Mouse (Mus musculus) thymus, adult 18-20 months (tissue): ENCODE results near the gene Gucd1.
"Not testable (repeated sequence)": the region's sequence is repeated elsewhere in the genome, so short reads cannot be mapped to it uniquely, and the experiment has no call there.

Experiments
- DNase-seq, 2 experiments: peaks; one replicate each; pipeline ENCODE4 v3.0.0; 2022; ENCODE audit warnings: mixed read lengths in 2 of 2

Gucd1 gene

DNA sequence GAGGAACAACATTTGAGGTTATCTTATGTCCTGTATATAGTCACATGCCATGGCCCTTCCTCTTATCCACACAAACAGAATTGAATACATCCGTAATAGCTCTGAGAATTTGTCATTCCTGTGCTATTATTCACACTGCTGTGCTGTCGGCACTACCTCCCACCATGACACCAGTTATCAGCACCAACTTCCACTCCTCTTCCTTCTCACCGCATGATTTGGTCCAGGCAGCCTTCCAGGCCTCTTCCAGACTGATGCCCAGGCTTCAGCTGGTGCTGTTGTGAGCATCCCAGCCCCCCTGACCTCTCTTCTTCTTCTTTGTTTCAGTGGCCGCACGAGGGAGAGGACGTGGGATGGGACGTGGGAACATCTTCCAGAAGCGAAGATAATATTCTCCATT, 17.2 kb upstream of the Gucd1 start:
- DNase-seq = no peak

DNA sequence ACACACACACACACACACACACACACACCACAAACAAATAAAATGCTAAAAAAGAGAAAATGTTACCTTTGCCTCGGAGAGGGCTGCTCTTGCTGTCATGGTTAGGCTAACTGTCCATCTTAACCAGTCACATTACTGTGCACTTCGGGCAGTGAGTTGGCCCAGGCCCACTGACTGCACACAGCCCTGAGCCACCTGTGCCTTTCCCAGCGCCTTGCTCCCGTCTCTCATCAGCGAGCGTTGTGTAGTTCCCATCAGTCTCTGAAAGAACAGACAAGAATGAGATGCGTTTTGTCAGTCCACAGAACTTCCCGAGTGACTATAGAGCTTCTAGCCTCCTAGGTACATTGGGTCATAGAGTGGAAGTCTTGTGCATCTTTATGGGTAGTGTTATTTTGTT, 16.4 kb upstream of the Gucd1 start:
- DNase-seq = no peak

DNA sequence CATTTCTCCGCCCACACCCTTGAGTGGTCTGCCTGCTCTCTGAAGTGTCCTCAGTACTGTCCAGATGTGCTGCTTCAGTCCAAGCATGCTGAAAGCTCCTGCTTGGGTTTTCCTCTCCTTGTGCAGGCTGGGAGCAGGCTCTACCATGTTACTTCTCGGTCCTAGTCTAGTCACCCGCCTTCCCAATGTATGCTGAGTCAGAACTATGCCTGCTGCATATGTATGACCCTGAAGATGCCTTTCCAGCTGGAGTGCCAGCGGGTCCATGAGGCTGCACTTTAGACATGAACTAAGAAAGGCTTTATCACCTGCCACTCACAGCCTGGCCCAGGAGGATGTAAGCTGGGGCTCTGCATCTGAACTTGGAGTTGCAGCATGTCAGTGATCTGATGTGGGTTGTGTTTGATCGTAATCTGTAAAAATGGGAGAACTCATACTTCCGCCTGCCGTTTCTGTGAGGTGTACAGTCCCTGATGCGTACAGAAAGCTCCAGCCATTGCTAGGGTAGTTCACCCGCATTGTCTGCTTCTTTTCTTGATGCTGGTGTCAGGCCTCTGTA, 13.8 kb upstream of the Gucd1 start:
- DNase-seq = peak; percentile 35 to 52

DNA sequence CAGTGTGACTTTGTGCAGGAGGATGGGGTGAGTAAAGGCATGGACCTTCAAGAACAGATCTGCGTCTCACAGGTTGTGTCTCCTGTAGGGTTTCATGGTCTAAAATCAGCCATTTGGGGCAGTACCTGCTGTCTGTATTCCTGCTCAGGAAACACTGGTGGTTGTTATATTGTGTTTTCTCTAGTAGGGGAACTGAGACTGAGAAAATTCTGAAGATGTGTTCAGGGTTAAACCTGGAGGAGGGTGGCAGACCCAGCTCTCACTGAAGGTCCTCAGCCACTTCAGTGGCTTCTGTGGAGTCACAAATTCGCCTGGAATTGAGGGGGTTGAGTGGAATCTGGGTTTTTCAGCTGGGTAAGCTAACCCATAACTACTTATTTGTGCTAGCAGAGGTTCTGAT, 12.6 kb upstream of the Gucd1 start:
- DNase-seq = no peak

DNA sequence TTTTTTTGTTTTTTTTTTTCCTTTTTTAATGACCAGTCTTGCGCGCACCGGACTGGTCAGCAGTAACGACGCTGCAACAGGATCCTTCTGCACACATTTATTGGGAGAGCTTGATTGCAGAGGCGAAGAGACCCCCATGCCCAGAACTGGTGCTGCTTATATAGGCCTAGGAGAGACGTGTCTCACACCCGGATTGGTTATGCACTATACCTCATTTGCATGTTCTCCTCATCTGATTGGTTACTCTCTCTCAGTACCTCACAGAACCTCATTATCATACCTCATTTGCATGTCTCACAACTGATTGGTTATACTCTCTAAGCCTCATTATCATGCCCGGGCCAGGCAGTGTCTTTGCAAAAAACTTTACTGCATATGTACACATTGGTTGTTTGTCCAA, 7.7 kb upstream of the Gucd1 start:
- DNase-seq = not testable (repeated sequence)

DNA sequence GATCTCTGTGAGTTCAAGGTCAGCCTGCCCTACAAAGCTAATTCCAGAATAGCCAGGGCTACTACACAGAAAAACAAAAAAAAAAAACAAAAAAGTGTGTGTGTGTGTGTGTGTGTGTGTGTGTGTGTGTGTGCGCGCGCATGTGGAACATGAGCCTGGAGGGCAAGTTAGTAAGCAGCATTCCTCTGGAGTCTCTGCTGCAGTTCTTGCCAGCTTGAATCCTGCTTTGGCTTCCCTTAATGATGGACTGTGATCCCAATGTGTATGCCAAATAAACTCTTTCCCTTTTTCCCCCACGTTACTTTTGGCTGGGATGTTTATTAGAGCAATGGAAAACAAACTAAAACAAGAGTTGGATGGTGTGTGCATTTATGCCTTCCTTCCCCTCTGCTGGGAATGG, 3.9 kb upstream of the Gucd1 start:
- DNase-seq = no peak

DNA sequence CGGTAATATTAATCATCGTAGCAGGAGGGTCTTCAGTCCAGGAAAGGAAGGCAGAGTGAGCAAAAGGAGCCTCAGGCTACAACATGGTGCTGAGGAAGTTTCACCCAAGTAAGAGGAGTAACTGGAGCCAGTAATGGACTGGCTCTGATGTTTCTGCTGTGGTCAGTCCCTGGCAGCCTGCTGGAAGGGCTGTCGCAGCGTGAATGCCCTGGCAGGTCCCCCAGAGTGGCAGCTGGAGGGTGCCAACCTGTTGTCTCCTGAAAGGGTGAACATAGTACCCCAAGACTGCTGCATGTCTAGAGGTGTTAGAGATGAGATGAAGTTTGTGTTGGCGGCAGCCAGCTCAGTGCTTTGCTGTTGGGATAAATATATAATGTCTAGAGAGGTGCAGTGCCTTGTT, 2.8 kb upstream of the Gucd1 start:
- DNase-seq = no peak

DNA sequence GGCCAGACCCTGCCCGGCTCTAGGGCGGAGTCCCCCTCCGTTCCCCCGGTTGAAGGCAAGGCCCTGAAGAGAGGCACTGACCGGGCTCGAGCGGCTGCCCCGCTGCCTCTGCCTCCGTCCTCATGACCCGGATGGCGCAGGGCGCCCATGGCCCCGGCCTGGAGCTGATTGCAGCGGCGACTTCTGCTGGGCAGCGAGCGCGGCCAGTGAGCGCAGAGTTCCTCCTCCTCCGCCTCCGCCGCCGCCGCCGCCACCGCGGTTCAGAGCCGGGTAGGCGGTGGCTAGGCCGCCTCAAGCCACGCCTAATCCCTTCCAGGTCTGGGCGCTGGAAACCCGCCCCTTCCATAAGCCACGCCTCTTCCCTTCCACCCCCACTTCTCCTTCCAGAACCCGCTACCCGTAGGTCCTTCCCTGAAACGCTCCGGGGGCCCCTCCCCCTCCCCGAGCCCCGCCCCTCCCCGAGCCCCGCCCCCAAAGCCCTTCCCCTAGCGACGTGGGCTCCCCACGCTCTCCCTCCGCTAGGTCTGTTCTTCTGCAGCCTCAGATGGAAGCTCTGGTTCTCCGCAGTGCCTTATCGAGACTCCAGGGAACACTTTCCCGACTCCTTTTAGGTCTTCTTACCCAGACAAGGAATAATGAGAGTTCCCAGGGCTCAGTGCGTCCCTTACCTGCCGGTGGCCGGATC, 557 bp downstream of the Gucd1 start, which contains the start of gene Snrpd3:
Gene Snrpd3 (plus strand): TSS at position 479 of the 685 bp plus-strand sequence.
- DNase-seq = peak; percentile 88 to 93

DNA sequence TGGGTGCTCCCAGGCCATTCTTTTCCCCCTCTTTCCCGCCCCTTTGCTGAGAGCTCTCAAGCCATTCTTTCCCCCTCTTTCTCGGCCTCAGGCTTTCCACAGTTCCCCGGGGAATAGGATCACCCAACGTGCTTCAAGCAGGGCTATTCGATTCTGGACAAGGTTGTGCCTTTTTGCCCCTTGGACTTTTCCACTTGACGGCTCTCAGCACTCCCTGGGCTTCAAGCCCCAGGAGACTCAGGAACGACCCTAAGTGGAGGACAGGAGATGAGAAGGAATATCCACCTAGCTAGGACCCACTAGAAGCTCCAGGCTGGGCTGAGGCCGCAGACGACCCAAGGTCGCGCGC, 1.1 kb downstream of the Gucd1 start:
- peak in 1 of 2 experiments; percentile 16 for DNase-seq

DNA sequence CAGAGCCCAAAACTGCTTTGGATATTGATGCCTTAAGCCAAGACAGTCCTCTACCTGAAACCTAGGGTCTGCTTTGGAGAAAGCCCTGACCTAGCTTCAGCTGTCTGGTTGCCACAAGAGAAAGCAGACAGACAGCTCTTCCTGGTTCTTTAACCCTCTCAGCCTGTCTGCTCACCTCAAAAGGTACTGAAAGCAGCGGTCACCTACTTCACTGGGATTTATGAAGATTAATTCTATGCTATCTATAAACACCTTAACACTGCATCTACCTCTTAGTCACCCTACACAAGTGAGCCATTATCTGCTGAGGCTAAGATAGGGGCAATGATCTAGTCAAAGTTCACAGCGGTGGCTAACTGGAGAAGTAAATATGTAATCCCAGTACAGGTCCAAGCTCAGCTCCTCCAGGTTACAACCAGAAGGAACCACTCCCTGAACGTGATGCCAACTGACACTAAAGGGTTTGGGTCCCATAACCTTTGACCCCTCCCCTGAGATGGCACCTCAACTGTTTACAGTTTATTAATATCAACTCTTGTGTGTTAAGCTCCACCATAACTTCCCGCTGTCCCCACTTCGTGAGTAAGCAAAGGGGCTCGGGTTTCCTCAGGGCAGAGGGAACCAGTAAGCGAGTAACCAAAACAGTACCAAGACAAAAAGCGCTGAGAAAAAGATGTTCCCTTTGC, 1.6 kb downstream of the Gucd1 start:
- DNase-seq = no peak

DNA sequence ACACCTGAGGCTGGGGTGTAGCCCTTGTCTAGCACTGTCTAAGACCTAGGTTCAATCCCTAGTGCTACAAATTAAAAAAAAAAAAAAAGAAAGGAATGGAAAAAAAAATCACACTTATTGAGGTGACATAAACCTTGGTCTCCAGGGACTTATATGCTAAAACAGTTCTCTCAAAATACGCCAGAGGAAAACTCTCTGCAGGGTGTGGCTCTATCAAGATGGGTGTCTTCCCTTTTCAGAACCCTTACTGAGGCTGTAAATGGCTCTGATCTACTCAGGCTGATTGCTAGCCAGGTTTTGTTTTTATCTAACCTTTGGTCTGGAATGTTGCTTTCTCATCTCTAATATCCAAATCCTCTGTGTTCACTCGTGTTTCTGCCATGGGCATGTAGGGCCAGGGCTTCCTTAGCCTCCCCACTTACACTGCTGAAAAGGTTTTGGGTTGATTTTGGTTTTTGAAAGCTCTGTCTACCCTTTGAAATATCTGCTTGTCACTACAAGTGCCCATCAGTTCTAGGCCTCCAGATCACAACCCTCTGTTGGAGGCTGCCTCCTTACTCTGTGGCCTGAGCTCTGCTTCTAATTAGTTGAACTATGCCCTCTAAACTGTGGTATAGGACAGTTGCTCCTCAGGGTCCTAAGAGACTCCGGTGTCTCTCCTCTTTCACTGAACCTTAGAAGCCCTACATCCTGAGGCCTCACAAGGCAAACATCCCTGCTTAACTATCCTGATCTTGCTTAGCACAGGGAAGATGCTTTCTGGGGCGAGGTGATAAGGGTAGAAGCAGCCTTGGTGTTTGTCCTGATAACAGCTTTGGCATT, 2.3 kb downstream of the Gucd1 start:
- DNase-seq = no peak

DNA sequence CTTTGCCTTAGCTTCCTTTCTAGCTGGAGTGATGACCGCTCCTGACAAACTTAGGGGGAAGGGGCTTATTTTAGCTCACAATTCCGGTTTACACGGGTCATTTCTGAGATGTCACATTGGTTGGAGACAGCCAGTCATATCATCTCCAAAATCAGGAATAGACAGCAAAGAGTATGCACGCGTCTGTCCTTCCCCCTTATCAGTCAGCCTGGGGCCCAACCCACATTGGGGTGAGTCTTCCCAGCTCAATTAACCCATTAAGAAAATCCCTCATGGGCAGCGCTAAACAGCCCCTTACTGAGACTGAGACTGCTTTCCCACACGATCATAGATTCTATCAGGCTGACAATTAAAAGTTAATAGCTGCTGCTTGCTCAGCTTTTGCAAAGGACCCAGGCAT, 3.4 kb downstream of the Gucd1 start:
- no peak for DNase-seq

DNA sequence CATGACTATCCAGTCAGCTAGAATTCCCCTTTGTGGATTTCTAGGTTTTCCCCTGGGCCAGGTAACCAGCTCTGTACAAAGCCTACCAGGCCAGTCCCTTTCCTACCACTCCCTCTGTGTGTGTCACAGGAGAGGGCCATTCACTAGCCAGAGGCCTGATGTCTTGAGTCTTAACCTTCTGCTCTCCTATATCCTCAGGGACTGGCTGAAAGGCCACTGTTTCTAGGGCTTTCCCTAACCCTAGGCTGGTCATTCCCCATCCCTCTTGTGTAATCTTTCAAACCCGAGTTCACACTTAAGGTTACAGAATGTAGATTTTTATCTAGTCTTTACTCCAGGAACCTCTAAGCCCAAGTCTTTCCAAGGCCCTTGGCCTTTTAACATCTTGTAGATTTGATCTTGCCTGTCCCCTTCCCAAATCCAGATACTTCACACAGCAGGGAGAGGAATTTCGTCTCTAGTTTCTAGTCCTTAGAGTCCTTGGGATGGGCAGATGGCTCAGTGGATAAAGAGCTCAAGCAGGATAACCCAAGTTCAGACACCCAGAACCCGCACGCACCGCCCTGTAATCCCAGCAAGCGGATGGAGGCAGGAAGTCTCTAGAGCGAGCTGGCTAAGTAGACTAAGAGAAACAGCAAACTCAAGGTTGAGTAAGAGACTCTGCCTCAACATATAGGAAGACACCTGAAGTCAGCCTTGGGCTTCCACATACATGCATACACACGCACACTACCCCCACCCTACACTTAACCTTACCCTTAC, 4.3 kb downstream of the Gucd1 start:
- DNase-seq = no peak

DNA sequence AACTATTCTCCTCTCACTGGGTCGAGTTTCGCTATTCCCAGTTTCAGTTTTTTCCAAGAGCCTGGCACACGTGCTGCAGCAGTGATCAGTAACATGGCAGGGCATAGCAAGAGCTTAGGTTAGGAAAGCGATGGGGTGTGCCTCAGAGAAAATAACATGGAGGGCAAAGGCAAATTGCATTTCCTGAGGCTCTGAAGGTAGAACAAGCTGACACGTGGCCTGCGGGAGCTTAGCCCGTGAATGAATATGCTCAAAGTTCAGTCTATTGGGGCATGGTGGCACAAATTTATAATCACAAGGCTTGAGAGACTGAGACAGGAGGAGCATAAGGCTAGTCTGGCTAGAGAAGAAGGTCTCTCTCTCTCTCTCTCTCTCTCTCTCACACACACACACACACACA, 5.0 kb downstream of the Gucd1 start:
- no peak for DNase-seq

DNA sequence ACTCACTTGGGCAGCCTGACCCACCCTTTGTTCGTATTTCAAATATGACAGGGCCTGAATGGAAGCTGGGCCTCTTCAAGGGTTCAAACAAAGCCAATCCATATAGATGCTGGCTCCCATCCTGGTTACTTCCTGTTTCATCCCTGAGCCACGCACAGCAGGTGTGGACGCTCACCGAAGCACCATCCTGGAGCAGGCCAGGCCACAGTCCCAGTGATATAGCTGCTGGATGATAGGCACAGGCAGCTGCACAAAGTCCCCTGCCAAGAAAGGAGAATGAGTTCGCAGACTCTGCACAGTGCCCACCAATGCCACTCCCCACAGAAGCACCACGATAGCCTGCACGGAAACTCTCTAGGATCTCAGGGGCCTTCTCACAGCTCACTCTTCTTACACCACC, 5.9 kb downstream of the Gucd1 start:
- DNase-seq = no peak

DNA sequence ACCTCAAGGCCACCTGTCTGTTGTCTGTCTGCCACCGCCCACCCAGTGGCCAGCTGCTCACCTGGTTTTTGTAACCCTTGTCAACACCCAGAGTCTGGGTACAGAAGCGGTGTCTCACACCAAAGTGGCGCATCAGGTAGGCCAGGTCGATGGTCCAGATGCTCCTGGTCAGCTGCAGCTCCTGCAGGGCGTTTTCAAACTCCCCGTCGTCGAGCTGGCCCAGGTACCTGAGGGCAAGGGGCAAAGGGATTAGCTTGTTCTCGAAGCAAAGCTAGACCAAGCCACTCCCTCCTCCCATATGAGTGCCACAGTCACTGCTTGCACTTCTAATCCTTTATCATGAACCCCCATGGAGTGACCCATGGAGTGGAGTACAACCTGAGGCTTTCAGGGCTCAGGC, 6.7 kb downstream of the Gucd1 start:
- no peak for DNase-seq

DNA sequence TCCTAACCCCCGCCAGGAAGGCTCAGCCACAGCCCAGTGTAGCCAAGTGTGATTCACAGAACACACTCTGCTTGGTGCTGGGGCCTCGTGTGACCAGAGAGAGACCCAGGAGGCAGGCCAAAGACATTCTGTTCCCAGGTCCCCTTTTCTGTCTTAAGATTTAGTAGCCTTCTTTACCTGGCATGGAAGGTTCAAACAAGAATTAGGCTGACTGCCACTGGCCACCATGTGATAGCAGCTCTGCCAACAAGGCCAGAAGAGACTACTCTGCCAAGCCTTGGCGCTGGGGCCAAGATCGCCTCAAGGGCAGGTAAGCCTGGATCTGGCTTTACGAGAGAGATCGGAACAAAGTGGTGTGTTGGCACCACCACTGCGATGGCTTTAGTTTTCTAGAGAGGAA, 7.3 kb downstream of the Gucd1 start:
- DNase-seq = no peak

DNA sequence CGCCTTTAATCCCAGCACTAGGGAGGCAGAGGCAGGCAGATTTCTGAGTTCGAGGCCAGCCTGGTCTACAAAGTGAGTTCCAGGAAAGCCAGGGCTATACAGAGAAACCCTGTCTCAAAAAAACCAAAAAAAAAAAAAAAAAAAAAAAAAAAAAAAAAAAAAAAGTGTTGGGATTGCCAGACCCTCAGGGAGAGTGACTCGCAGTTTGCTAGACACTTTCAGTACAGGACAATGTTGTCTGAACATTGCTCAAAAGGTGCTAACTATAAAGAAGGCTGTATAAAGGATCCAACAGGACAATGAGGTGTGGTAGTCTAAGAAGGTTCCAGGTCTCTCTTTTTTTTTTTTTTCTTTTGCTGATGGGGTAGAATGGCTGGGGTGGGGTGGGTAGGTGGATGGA, 11.8 kb downstream of the Gucd1 start:
- DNase-seq = not testable (repeated sequence)

DNA sequence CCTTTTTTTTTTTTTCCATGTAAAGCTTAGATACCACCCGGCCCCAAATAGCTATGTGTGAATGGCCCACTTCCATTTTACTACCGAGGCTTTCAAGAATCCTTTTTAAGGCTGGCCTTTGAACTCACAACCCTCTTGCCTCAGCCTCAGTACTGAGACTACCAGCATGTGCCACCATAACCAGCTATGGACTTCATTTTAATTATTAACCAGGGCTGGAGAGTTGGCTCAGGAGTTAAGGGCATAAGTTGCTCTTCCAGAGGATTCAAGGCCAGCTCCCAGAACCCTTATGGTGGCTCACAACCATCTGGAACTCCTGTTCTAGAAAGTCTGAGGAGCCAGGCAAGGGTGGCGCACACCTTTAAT, 12.7 kb downstream of the Gucd1 start:
- no peak for DNase-seq

DNA sequence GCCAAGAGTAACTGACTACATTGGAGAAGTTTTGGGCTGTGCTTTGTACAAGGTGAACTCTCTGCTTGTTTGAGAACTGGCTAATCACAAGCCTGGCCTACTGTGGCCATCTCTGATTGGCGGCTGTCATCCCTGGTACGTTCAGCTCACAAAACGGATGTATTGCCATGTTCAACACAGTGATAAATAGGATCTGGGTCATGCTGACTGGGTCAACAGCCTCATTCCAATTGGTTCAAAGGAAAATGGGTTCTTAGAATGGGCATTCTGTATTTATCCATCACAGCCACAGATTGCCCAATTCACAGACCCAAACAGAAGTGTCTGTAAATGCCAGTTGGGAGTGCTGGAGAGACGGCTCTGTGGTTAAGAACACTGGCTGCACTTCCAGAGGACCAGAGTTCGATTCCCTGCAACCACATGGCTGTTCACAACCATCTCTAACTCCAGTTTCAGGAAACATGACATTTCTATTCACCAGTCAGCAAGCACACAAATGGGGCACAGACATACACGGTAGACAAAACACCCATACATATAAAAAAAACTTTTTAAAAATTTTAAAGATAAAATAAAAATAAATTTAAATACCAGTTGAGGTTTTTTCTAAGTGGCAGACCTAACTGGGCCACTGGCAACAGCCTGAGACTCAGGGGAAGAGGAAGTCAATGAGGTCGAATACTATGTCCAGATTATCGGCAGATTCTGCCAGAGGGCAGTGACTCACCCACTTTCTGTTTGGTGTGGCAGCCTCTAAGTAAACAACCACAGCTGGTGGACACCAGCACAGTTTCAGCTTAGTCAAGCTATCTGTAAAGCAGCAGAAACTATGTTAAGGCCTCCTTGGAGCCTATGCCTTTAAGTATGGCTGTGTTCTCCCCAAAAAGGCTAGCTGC, 13.3 kb downstream of the Gucd1 start:
- DNase-seq = no peak

DNA sequence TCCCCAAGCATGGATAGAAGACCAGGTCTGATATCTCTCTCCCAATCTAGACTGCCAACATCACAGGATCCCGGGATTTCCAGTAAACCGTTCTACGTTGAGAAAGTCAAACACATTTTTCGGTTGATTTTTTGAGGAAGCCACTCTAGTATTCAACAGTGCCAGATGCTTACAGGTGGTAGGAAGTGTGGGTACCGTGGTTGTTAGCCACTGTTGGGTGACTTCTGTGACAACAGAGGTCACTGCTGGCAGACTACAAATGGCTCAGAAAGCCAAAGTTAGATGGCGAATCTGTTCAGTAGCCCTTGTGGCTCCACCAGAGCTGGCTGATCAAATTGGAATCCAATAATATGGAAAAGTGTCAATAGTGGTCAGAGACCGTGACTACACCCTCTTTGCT, 14.1 kb downstream of the Gucd1 start:
- DNase-seq = no peak

DNA sequence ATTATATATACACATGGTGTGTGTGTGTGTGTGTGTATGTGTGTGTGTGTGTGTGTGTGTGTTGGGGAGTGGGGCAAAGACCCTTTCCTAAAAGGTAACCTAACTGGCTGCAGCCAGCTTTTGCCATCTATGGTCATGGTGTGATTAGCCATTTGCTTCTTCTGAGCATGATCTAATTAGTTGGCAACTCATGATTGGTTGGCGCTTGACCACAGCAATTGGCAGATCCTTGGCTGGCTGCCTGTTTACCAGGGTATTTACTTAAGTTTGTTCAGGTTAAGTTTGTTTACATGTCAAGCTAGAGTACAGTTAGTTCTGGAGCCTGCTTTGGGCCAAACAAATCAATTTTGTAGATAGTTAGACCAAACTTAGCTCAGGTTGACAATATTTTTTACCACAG, 16.1 kb downstream of the Gucd1 start:
- DNase-seq = no peak
